Mouse (Mus musculus): ENCODE measurements around the gene Mdh1b.

The Mdh1b gene

DNA sequence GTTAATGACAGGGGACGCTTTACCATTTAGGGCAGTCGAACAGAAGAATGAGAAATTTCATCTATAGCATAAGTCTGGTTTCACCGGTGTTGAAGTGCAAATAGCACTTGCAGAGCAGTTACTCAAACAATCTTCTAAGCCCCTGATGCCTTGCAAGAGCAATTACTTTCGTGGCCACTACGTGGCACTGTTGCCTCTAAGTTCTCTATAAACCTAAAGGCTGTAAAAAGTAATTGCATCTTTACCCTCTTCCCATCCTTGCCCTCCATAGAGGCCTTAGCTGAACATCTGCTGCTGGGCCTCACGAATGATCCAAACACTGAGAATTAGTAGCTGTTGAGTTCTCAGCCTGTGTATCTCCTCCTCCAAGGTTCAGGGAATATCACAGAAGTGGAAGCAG is 72.1 kb downstream of the Mdh1b start:
- DNase-seq (ENCODE audit: low read depth), result peak; percentile 75
